In genomic region chr11:69098762-69099091, GRCm38 (mm10) we compare ENCODE assay signal across 1 mouse cellular context.
TF ChIP-seq lines count a peak whose summit lies in the region.

No protein-coding gene starts in this region.

TF ChIP-seq in CH12.LX, 34 proteins besides CTCF, POLR2A, EP300 and RAD21 (continued from another document):
- peak; percentile 41; the same call in 1 of the 2 replicates for TF ChIP-seq IRF4 (IDR thresholded peaks at IDR 0.05; ENCODE audit: low read depth, low read length)
- TF ChIP-seq ELF1 (IDR thresholded peaks at IDR 0.05; ENCODE audit: low read depth, low read length), result peak; percentile 49; the same call in 1 of the 2 replicates
- no peak for TF ChIP-seq PAX5 (IDR thresholded peaks at IDR 0.05; ENCODE audit: low read length)
- TF ChIP-seq SMC3 (IDR thresholded peaks at IDR 0.05; ENCODE audit: low read depth, low read length), result no peak
- peak; percentile 81; the same call in 1 of the 2 replicates for TF ChIP-seq MAZ (IDR thresholded peaks at IDR 0.05; ENCODE audit: low read depth, low read length)
- TF ChIP-seq USF1 (IDR thresholded peaks at IDR 0.05; ENCODE audit: low read depth, low read length), result peak; percentile 57
- TF ChIP-seq ZMIZ1 (IDR thresholded peaks at IDR 0.05; ENCODE audit: low read depth, low read length), result peak; percentile 60; the same call in 1 of the 2 replicates
- no peak for TF ChIP-seq ZC3H11A (IDR thresholded peaks at IDR 0.05; ENCODE audit: low read depth, low read length)
- TF ChIP-seq HCFC1 (IDR thresholded peaks at IDR 0.05; ENCODE audit: low read depth, low read length), result peak; percentile 51; the same call in 1 of the 2 replicates
- no peak; the same call in 1 of the 2 replicates for TF ChIP-seq GABPA (IDR thresholded peaks at IDR 0.05; ENCODE audit: insufficient replicate concordance, low read depth, low read length)
- peak; percentile 94 for TF ChIP-seq MYC (IDR thresholded peaks at IDR 0.05; ENCODE audit: low read depth, low read length)
- peak; percentile 99; the same call in 1 of the 2 replicates for TF ChIP-seq MAX (IDR thresholded peaks at IDR 0.05; ENCODE audit: low read length)
- TF ChIP-seq ZNF384 (IDR thresholded peaks at IDR 0.05; ENCODE audit: low read depth, low read length), result no peak
- TF ChIP-seq JUND (conservative IDR thresholded peaks at IDR 0.05; ENCODE audit: low read depth, low read length), result no peak
- TF ChIP-seq MEF2A (IDR thresholded peaks at IDR 0.05; ENCODE audit: borderline replicate concordance, low read depth, low read length), result peak; percentile 61; the same call in 1 of the 2 replicates
- TF ChIP-seq POLR2AphosphoS2 (IDR thresholded peaks at IDR 0.05; ENCODE audit: low read depth, low read length), result no peak
- TF ChIP-seq MAFK (IDR thresholded peaks at IDR 0.05; ENCODE audit: insufficient replicate concordance, low read length), result no peak
- no peak for TF ChIP-seq RCOR1 (conservative IDR thresholded peaks at IDR 0.05; ENCODE audit: low read depth, low read length)
- TF ChIP-seq JUN (IDR thresholded peaks at IDR 0.05; ENCODE audit: insufficient read depth, low read depth, low read length), result 0 out of 2 replicates have a peak, but pooled peaks have one; percentile 21
- peak; percentile 40; the same call in 1 of the 2 replicates for TF ChIP-seq TCF12 (IDR thresholded peaks at IDR 0.05; ENCODE audit: low read depth, low read length)
- no peak for TF ChIP-seq UBTF (IDR thresholded peaks at IDR 0.05; ENCODE audit: low read depth, low read length)
- TF ChIP-seq NELFE (IDR thresholded peaks at IDR 0.05; ENCODE audit: low read depth, low read length), result peak; percentile 70; the same call in 1 of the 2 replicates
- no peak for TF ChIP-seq CHD1 (IDR thresholded peaks at IDR 0.05; ENCODE audit: low read depth, low read length)
- peak; percentile 91 for TF ChIP-seq ETS1 (conservative IDR thresholded peaks at IDR 0.05; ENCODE audit: low read depth, low read length)
- TF ChIP-seq ZKSCAN1 (IDR thresholded peaks at IDR 0.05; ENCODE audit: borderline replicate concordance, low read depth, low read length), result no peak
- peak; percentile 94; the same call in 1 of the 2 replicates for TF ChIP-seq SIN3A (IDR thresholded peaks at IDR 0.05; ENCODE audit: low read length)
- TF ChIP-seq BHLHE40 (IDR thresholded peaks at IDR 0.05; ENCODE audit: low read depth, low read length), result peak; percentile 98
- TF ChIP-seq TBP (conservative IDR thresholded peaks at IDR 0.05; ENCODE audit: low read depth, low read length), result 0 out of 2 replicates have a peak, but pooled peaks have one; percentile 37
